Mouse (Mus musculus) ovary, postnatal 14 days (tissue): Measurements from ENCODE around the gene Il31ra.

Experiments used
- DNase-seq: peaks from one replicate; pipeline ENCODE4 v3.0.0; 2022; ENCODE audit warnings: low spot score

Gene Il31ra

GRCm38 (mm10) chr13:112560554-112561138, 33.5 kb downstream of the Il31ra start:
- DNase-seq: no peak

GRCm38 (mm10) chr13:112556501-112556900, 37.7 kb downstream of the Il31ra start:
- no peak for DNase-seq

GRCm38 (mm10) chr13:112553304-112553703, 40.9 kb downstream of the Il31ra start:
- no peak for DNase-seq

DNA sequence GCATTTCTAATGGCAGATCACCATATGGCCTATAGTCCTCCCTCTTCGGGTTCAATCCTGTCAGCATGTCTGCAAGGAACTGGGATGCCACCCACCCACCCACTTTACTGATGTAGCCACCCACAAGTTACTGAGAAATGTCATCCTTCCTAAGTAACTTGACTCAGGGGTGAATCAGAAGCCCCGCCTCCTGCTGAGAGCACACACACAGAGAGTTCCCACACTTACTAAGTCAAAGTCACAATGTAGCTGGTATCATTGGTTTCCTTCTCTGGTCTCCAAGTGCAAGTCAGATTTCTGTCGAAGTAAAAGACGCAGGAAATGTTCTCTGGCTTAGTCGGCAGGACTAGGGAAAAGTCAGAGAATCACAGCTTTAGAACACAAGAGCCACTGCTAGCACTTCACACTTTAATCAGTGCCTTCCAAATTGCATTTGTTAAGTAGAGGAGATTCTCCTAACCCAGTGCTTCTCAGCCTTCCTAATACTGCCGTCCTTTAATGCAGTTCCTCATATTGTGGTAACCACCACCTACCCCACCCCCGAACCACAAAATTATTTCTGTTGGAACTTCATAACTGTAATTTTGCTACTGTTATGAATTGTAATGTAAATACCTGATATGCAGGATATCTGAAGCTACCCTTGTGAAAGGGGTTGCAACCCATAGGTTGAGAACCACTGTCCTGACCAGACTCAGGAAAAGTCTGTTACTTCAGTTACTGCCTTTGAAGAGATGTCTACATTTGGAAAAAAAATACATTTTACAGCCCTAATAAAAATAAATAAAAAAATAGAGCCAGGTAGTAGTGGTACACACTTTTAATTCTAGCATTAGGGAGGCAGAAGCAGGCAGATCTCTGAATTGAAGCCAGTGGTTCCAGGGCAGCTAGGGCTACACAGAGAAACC, 42.3 kb downstream of the Il31ra start:
- DNase-seq: no peak

- DNase-seq: no peak
Measured at GRCm38 (mm10) chr13:112541223-112541975, 52.8 kb downstream of the Il31ra start.

DNA sequence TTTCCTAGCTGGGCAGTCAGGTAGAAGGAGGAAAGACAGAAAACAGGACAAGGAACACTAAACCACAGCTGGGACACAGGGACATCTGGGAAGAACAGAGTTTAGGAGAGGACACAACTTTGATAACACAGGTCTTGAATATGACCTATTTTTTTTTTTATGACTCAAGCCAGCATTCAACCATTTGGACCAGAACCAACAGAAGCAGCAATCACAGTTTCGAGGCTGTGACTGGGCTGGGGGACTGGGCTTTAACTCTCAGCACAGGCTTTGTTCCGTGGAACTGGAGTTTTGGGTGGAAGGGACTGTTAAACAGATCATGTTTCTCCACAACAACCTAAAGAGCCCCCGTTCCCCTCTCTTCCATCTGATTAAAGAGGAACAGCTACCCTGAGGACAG, 53.5 kb downstream of the Il31ra start:
- DNase-seq: no peak

- no peak for DNase-seq
Measured at GRCm38 (mm10) chr13:112537065-112537464, 57.1 kb downstream of the Il31ra start.

DNA sequence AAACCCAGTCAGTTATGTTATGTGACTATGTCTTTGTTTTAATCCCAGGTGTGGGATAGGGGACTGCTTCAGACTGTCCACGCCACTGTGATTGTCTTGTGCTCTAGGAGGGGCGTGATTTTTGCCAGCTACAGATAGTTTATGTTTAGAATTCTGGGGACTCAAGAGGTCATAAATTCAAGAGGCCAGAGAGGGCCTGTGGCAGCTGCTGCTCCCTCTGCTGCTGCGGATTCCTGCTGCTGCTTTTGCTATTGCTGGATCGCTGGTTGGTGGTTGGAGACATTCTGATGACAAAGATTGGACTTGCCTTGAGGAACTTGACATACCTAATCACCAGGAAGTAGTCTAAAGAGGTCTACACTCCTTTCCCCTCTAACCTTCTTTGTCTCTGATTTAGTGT, 57.5 kb downstream of the Il31ra start:
- no peak for DNase-seq

DNA sequence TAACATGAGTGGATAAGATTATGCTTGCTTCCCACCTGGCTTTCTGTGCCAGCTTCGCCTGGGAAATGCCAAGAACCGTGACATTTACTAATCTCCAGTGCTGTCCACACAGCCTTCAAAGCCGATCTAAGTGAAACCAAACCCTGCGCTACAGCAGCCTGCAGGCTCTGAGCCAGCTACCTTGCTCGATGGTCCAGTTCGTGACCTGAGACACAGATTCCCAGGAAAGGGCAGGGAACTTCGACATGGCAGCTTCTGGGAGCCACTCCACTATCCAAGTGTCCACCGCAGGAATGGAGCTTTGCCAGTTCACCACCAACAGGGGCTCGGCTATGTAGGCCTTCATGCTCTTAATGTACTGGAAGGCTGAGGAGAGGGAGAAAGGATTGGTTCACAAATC, 60.6 kb downstream of the Il31ra start:
- no peak for DNase-seq

- DNase-seq: no peak
Measured at GRCm38 (mm10) chr13:112532235-112532634, 61.9 kb downstream of the Il31ra start.

- peak; percentile 60 for DNase-seq
Measured at GRCm38 (mm10) chr13:112529893-112530292, 64.3 kb downstream of the Il31ra start.

DNA sequence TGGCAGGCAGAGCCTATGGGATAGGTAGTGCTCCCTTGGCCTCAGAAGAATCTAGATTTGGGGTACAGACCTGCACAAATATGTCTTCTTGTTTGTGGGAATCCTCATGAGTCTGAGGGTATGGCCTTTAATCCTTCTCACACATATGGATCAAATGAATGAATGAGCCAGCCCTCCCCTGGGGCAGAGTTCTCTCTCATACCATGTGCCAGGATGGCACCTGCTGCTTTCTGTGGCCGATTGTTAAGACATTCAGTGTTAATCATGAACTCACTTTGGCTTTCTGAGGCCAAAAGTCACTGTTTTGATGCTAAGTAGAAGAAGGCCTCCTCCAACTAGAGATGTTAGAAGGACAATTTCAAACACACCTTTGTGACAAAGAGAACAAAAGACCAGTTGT, 67.0 kb downstream of the Il31ra start:
- DNase-seq: no peak

GRCm38 (mm10) chr13:112523346-112523970, 70.7 kb downstream of the Il31ra start:
- DNase-seq: no peak

DNA sequence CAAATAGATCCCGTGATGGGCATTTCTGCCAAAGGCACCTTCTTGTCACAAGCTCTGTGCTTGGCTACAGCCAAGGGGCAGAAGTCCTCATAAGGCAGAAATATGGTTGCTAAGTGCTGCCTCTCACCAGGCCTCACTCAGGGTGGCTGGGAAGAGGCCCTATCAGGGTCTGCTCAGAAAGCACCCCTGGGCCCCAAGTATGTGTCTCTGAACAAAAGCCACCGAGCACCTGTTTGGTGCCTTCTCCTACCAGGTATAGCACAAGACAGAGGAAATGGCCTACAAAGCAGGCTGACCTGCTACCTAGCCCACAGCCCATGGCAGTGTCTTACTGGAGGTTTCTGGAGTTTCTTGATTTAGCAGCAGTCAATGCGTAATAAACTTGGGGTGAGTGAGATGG, 71.3 kb downstream of the Il31ra start:
- DNase-seq: no peak

GRCm38 (mm10) chr13:112522261-112522660, 71.9 kb downstream of the Il31ra start:
- no peak for DNase-seq

DNA sequence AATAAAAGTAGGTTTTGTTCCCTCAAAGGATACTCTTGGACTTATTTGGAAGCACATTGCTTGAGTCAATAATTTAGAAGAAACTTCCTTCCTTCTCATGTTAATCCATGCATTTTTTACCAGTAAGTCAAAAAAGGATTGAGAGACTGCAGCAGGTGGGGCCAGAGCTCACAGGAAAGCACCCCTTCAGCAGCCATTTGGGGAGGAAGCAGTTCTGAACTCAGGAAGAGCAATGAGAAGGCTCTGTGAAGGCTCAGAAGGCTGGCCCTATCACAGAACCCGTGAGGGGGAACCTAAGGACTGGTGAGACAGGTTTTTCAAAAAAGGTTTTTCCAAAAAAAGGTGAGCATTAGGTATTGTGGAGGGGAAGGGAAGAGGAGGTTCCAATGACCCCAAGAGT, 79.6 kb downstream of the Il31ra start:
- DNase-seq: no peak

- DNase-seq: no peak
Measured at GRCm38 (mm10) chr13:112512824-112513223, 81.3 kb downstream of the Il31ra start.

DNA sequence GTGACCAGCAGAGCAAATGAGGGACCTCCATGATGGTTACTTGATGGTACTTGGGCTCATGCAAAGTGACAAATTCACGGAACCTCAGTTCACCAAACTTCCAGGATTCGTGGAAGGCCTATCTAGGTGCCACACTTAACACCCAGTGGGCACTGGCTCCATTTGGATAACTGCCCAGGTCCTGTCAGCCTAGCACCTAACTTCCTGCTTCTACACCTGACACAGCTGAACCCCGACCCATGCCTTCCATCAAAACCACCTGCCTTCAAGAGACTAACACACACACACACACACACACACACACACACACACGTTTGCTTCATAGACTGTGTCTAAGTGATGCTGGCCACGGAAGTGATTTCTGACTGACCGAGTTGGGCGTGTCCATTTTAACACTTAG, 82.3 kb downstream of the Il31ra start:
- no peak for DNase-seq

GRCm38 (mm10) chr13:112511261-112511660, 82.9 kb downstream of the Il31ra start:
- no peak for DNase-seq

DNA sequence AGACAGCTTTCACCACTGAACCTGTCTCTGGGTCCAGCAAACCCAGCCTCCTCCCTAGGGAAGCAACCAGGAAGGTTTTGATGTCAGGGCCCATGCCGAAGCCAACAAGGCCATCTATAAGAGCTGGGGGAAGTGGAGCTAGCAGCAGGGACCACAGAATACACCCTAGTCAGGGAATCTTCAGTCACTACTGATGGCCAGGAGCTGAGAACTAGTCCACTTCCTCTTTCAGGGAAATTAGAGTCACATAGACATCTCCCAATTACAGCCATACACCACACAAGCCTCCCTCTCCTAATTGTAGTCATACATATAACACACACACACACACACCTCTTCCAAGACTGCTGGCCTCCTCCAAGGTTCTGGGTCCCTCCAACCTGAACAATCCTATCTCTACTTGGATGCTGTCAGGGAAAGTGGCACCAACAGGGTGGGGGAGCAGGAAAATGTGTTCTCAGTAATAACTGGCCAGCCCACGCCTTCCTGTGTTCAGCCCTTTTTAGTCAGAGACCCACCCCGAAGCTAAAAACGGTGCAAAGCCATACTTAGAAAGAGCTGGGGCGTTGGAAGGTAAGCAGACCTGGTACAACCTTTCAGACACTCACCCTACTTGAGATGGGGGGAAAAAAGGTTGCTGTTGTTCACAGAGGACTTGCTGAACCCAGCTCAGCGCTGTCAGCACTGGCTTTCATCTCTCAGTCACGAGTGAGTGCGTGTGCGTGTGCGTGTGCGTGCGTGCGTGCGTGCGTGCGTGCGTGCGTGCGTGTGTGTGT, 83.5 kb downstream of the Il31ra start:
- no peak for DNase-seq

DNA sequence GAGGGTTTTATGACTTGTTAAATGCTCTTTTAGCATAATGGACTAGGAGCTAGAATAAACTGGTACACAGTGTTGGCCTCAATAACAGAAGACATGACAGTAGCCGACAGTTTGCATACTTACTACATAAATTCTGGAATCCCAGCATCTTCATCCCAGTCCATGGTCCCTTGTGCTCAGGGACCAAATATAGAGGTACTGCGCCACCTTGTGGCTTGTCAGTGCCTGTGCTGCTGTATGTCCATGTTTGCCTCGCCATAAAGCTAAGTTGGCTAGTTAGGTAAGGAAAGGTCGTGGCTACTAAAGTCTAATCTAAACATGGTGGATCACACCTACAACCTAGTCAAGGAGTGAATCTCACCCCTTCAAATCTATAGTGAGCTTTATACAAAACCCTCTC, 84.7 kb downstream of the Il31ra start:
- peak; percentile 50 for DNase-seq

DNA sequence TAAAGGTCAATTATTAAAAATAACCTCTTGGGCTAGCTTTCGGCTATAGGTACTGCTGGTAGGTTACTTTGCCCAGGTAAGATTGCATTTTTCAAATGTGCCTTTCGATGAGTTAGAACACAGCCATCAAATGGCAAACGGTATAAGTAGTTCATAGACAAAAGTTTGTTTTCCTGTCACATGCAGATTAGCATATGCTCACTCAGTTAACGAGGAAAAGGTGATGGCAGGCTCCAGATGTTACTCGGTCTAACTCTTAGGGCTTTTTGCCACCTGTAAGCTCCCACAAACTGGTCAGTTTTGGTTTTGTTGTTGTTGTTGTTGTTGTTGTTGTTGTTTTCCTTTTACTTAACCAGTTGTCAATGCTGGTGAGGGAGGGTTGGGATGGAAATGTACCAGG, 85.7 kb downstream of the Il31ra start:
- DNase-seq: no peak
